Mouse (Mus musculus) heart, postnatal 0 days (tissue): Measurements from ENCODE around the gene Olfr1253. TPM values are rescaled to one million over a fixed set of nuclear protein-coding genes. Genes with fewer than 3 reads are reported as not detected.

ENCODE experiments used
- ATAC-seq: fragments of 200-750 bp; cut with Nextera tagmentation; 2 replicates; pipeline ENCODE4 v1.8.0; 2017; ENCODE audit warnings: low read depth, moderate number of reproducible peaks, moderate library complexity; ENCODE audit not compliant: insufficient read depth
- DNase-seq: peaks from one replicate; pipeline ENCODE4 v3.0.0-alpha.2; 2016; ENCODE audit warnings: low spot score
- H3K27ac ChIP-seq: fragments of 300-500 bp; sonication (generic); 2 replicates; pipeline ENCODE4 v1.5.1; 2014; ENCODE audit warnings: low read depth, mild to moderate bottlenecking
- H3K27me3 ChIP-seq: fragments of 300-500 bp; sonication (generic); 2 replicates; pipeline ENCODE4 v1.6.1; 2014; ENCODE audit warnings: low read length, mixed read lengths; ENCODE audit not compliant: control insufficient read depth, insufficient read depth
- H3K36me3 ChIP-seq: fragments of 300-500 bp; sonication (generic); replicated peaks from 2 replicates; pipeline ENCODE4 v1.6.1; 2014; ENCODE audit warnings: low read length, mixed read lengths; ENCODE audit not compliant: control insufficient read depth, insufficient read depth
- H3K4me1 ChIP-seq: fragments of 300-500 bp; sonication (generic); 2 replicates; pipeline ENCODE4 v1.6.1; 2014; ENCODE audit warnings: antibody characterized with exemption; ENCODE audit not compliant: control insufficient read depth, insufficient read depth
- H3K4me2 ChIP-seq: fragments of 300-500 bp; sonication (generic); 2 replicates; pipeline ENCODE4 v1.6.1; 2014; ENCODE audit warnings: low read depth, mild to moderate bottlenecking, low read length, moderate library complexity
- H3K4me3 ChIP-seq: fragments of 300-500 bp; sonication (generic); 2 replicates; pipeline ENCODE4 v1.5.1; 2014; ENCODE audit warnings: low read depth, low read length
- H3K9ac ChIP-seq: fragments of 300-500 bp; sonication (generic); replicated peaks from 2 replicates; pipeline ENCODE4 v1.6.1; 2014; ENCODE audit warnings: low read depth, low read length, mixed read lengths
- H3K9me3 ChIP-seq: fragments of 300-500 bp; sonication (generic); replicated peaks from 2 replicates; pipeline ENCODE4 v1.6.1; 2016; ENCODE audit warnings: low read length; ENCODE audit not compliant: control insufficient read depth
- CTCF ChIP-seq: IDR thresholded peaks from 2 replicates; pipeline ENCODE4 v1.5.1; 2016; ENCODE audit warnings: antibody characterized with exemption, control low read depth, low read depth
- EP300 ChIP-seq: IDR thresholded peaks from 2 replicates; pipeline ENCODE4 v1.6.1; 2016; ENCODE audit warnings: antibody characterized with exemption, low read depth
- WGBS: fragments of 180-500 bp; shearing (Covaris S2); extraction: QIAGEN DNeasy Blood & Tissue Kit; methylation state at CpG from one replicate; pipeline ENCODE4 v1.1.7; 2014; 5-methylcytosine and 5-hydroxymethylcytosine counted together
- polyA plus RNA-seq: library from polyadenylated mRNA; unstranded; fragments of >200 nt; fragmentation: Nextera tagmentation; extraction: Ambion mirVana; gene quantifications from 2 replicates; pipeline ENCODE4 v1.2.1, GENCODE M21; 2015
- total RNA-seq: library from RNA; depleted of rRNA; stranded (reverse); fragments of >200 nt; gene quantifications from 2 replicates; pipeline ENCODE4 v1.2.3, GENCODE M21; 2014; ENCODE audit warnings: low replicate concordance; rRNA removed

The Olfr1253 gene
- total RNA-seq (not detected in 2 replicates), polyA plus RNA-seq (not detected in 2 replicates)

GRCm38 (mm10) chr2:89756990-89757389 lies at the start of gene Olfr1253:
Gene Olfr1253 (minus strand): TSS chr2:89757090.
- TF ChIP-seq EP300, result no peak
- TF ChIP-seq CTCF, result no peak
- 81% methylated on average over 1 of the region's 1 CpGs for WGBS
- Histone ChIP-seq H3K36me3 (no peaks in the 10 kb centered on the region), H3K4me3 (no peak within 1 kb of the TSS), H3K4me1 (no peaks in the 10 kb centered on the region), H3K4me2 (no peak within 1 kb of the TSS), H3K9ac (no peak within 1 kb of the TSS), H3K9me3 (no peaks in the 10 kb centered on the region), H3K27ac (no peak within 1 kb of the TSS), H3K27me3 (no peaks in the 10 kb centered on the region)
- ATAC-seq, result no peak
- no peak for DNase-seq

- Histone ChIP-seq H3K4me3 (no peak overlapping the region), H3K9ac (no peak overlapping the region), H3K4me1 (no peaks in the 10 kb centered on the region), H3K36me3 (no peaks in the 10 kb centered on the region), H3K27me3 (no peaks in the 10 kb centered on the region), H3K4me2 (no peak overlapping the region), H3K27ac (no peak overlapping the region), H3K9me3 (no peaks in the 10 kb centered on the region)
- no peak for ATAC-seq
- TF ChIP-seq CTCF, result no peak
- no peak for TF ChIP-seq EP300
- no peak for DNase-seq
- WGBS, result 85% methylated on average over 3 of the region's 3 CpGs
Observed at GRCm38 (mm10) chr2:89799583-89799982, 42.7 kb upstream of the Olfr1253 start.

- no peaks in the 10 kb centered on the region for H3K27me3 ChIP-seq
- no peaks in the 10 kb centered on the region for H3K9me3 ChIP-seq
- ATAC-seq (no peak), DNase-seq (no peak)
- H3K4me3 ChIP-seq, result no peak within 1 kb of the TSS
- H3K4me2 ChIP-seq, result no peak within 1 kb of the TSS
- no peaks in the 10 kb centered on the region for H3K36me3 ChIP-seq
- H3K27ac ChIP-seq, result no peak within 1 kb of the TSS
- no peaks in the 10 kb centered on the region for H3K4me1 ChIP-seq
- TF ChIP-seq CTCF (no peak), EP300 (no peak)
- no peak within 1 kb of the TSS for H3K9ac ChIP-seq
Observed at GRCm38 (mm10) chr2:89793519-89793918, 36.6 kb upstream of the Olfr1253 start, which contains the start of gene Olfr1254. Gene Olfr1254 (minus strand): TSS chr2:89793619.

- Histone ChIP-seq H3K9ac (no peak within 1 kb of the TSS), H3K4me3 (no peak within 1 kb of the TSS), H3K36me3 (no peaks in the 10 kb centered on the region), H3K4me1 (no peaks in the 10 kb centered on the region), H3K4me2 (no peak within 1 kb of the TSS), H3K9me3 (no peaks in the 10 kb centered on the region), H3K27me3 (no peaks in the 10 kb centered on the region), H3K27ac (no peak within 1 kb of the TSS)
- no peak for ATAC-seq
- TF ChIP-seq CTCF (no peak), EP300 (no peak)
- WGBS, result 18% methylated on average over 1 of the region's 1 CpGs
- no peak for DNase-seq
Observed at GRCm38 (mm10) chr2:89724912-89725311, 32.0 kb downstream of the Olfr1253 start, which contains the start of gene Olfr1252. Gene Olfr1252 (minus strand): TSS chr2:89725012.

Other genes starting within 250 kb of the Olfr1253 start
- not detected in 2 replicates for gene Olfr1243, start 225.6 kb downstream of the Olfr1253 start, total RNA-seq
- gene Olfr1243, start 225.6 kb downstream of the Olfr1253 start, polyA plus RNA-seq, result not detected in 2 replicates
- not detected in 2 replicates for gene Olfr1245, start 178.6 kb downstream of the Olfr1253 start, total RNA-seq
- not detected in 2 replicates for gene Olfr1245, start 178.6 kb downstream of the Olfr1253 start, polyA plus RNA-seq
- not detected in 2 replicates for gene Olfr1246, start 163.9 kb downstream of the Olfr1253 start, total RNA-seq
- not detected in 2 replicates for gene Olfr1246, start 163.9 kb downstream of the Olfr1253 start, polyA plus RNA-seq
- gene Olfr1247, start 143.0 kb downstream of the Olfr1253 start, total RNA-seq, result not detected in 2 replicates
- gene Olfr1247, start 143.0 kb downstream of the Olfr1253 start, polyA plus RNA-seq, result not detected in 2 replicates
- not detected in 2 replicates for gene Olfr1248, start 138.8 kb downstream of the Olfr1253 start, total RNA-seq
- not detected in 2 replicates for gene Olfr1248, start 138.8 kb downstream of the Olfr1253 start, polyA plus RNA-seq
- gene Olfr1249, start 122.1 kb downstream of the Olfr1253 start, total RNA-seq, result not detected in 2 replicates
- gene Olfr1249, start 122.1 kb downstream of the Olfr1253 start, polyA plus RNA-seq, result not detected in 2 replicates
- not detected in 2 replicates for gene Olfr1250, start 95.6 kb downstream of the Olfr1253 start, total RNA-seq
- gene Olfr1250, start 95.6 kb downstream of the Olfr1253 start, polyA plus RNA-seq, result not detected in 2 replicates
- gene Olfr1251, start 85.2 kb downstream of the Olfr1253 start, total RNA-seq, result not detected in 2 replicates
- not detected in 2 replicates for gene Olfr1251, start 85.2 kb downstream of the Olfr1253 start, polyA plus RNA-seq
- gene Olfr1252, start 32.1 kb downstream of the Olfr1253 start, total RNA-seq, result not detected in 2 replicates
- gene Olfr1252, start 32.1 kb downstream of the Olfr1253 start, polyA plus RNA-seq, result not detected in 2 replicates
- not detected in 2 replicates for gene Olfr1254, start 36.5 kb upstream of the Olfr1253 start, total RNA-seq
- not detected in 2 replicates for gene Olfr1254, start 36.5 kb upstream of the Olfr1253 start, polyA plus RNA-seq
- not detected in 2 replicates for gene Olfr1255, start 55.0 kb upstream of the Olfr1253 start, total RNA-seq
- gene Olfr1255, start 55.0 kb upstream of the Olfr1253 start, polyA plus RNA-seq, result not detected in 2 replicates
- not detected in 2 replicates for gene Olfr1256, start 84.5 kb upstream of the Olfr1253 start, total RNA-seq
- gene Olfr1256, start 84.5 kb upstream of the Olfr1253 start, polyA plus RNA-seq, result not detected in 2 replicates
- not detected in 2 replicates for gene Olfr48, start 91.1 kb upstream of the Olfr1253 start, total RNA-seq
- gene Olfr48, start 91.1 kb upstream of the Olfr1253 start, polyA plus RNA-seq, result not detected in 2 replicates
- gene Olfr1257, start 121.3 kb upstream of the Olfr1253 start, total RNA-seq, result not detected in 2 replicates
- not detected in 2 replicates for gene Olfr1257, start 121.3 kb upstream of the Olfr1253 start, polyA plus RNA-seq
- not detected in 2 replicates for gene Olfr1258, start 170.2 kb upstream of the Olfr1253 start, total RNA-seq
- not detected in 2 replicates for gene Olfr1258, start 170.2 kb upstream of the Olfr1253 start, polyA plus RNA-seq
- gene Olfr1259, start 191.6 kb upstream of the Olfr1253 start, total RNA-seq, result not detected in 2 replicates
- gene Olfr1259, start 191.6 kb upstream of the Olfr1253 start, polyA plus RNA-seq, result not detected in 2 replicates
- gene Olfr1260, start 217.2 kb upstream of the Olfr1253 start, total RNA-seq, result not detected in 2 replicates
- gene Olfr1260, start 217.2 kb upstream of the Olfr1253 start, polyA plus RNA-seq, result not detected in 2 replicates
- not detected in 2 replicates for gene Olfr1261, start 234.1 kb upstream of the Olfr1253 start, total RNA-seq
- gene Olfr1261, start 234.1 kb upstream of the Olfr1253 start, polyA plus RNA-seq, result not detected in 2 replicates
- gene Olfr1262, start 243.1 kb upstream of the Olfr1253 start, total RNA-seq, result not detected in 2 replicates
- not detected in 2 replicates for gene Olfr1262, start 243.1 kb upstream of the Olfr1253 start, polyA plus RNA-seq